Mouse (Mus musculus): ENCODE measurements around the gene Vmn2r124. TPM values are rescaled to one million over a fixed set of nuclear protein-coding genes. Genes with fewer than 3 reads are reported as not detected.
"Not testable (repeated sequence)": the region's sequence is repeated elsewhere in the genome, so short reads cannot be mapped to it uniquely, and the experiment has no call there.

Gene Vmn2r124
- total RNA-seq (2017): under 0.01 TPM in 2 replicates

DNA sequence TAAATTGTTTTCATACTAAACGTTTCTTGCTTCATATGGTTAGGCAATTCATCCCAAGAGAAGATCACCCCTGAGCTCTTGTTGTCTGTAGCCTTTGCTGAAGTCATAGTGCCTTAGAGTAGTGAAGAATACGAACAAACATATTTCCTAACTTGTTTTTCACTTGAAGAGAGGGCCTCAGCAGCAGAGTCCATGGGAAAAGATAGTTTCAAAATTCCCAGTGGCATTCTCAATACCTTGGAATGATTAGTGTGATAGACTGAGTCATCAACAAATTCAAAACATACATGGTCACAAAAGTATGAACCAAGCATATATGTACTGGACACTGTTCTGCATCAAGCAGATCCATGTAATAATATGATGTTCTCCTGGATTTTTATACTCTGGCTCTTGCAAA is at the start of gene Vmn2r124:
Gene Vmn2r124, plus strand, starts transcription at position 301 of the 400 bp plus-strand sequence.
- ATAC-seq (ENCODE audit: extremely low read depth, insufficient number of reproducible peaks, low FRiP score, poor library complexity, severe bottlenecking): no peak

DNA sequence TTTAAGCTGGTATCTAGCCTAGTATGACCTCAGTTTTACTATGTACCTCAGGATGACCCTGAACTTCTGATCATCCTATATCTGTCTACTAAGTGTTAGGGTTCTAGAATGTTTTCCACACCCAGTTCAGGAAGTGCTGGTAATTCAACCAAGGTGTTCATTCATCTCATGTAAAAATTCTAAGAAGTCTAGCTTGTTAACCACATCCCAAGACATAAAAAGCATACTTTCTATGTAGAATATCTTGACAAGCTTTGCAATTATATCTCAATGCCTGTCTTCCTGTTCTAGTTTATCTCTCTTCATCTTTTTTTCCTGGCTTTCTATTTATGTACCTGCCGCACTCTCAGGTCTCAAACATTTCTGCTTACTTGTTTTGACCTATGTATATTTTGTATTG is 44.5 kb upstream of the Vmn2r124 start:
- no peak for ATAC-seq (ENCODE audit: extremely low read depth, insufficient number of reproducible peaks, low FRiP score, poor library complexity, severe bottlenecking)

DNA sequence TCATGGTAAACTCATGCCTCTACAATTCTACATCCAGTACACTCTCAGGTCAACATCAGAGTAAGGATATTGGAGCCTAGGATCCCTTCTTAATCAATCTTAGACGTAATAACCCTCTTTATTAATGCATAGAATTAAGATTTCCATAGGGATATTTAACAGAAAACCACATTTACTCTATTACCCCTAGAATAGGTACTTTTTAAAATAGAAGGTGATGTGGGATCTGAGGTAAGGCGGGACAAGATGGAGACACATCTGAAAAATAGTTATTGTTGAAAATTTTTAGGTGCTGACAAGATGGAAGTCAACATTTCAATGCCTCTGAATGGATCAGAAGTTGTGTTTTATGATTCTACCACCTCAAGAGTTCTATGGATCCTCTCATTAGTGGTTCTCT is 27.8 kb upstream of the Vmn2r124 start, which contains the start of gene Fpr-rs4:
Gene Fpr-rs4, plus strand, starts transcription at position 301 of the 400 bp plus-strand sequence.
- no peak for ATAC-seq (ENCODE audit: extremely low read depth, insufficient number of reproducible peaks, low FRiP score, poor library complexity, severe bottlenecking)

DNA sequence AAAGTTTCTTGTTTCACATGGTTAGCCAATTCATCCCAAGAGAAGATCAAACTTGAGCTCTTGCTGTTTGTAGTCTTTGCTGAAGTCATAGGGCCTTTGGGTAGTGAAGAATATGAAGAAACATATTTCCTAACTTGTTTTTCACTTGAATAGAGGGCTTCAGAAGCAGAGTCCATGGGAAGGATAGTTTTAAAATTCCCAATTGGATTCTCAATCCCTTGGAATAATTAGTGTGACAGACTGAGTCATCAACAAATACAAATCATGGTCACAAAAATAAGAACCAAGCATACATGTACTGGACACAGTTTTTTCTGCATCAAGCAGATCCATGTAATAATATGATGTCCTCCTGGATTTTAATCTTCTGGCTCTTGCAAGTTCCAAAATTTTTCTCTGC is 35.5 kb downstream of the Vmn2r124 start, which contains the start of gene Vmn2r91:
Gene Vmn2r91, plus strand, starts transcription at position 301 of the 400 bp plus-strand sequence.
- not testable (repeated sequence) for ATAC-seq (ENCODE audit: extremely low read depth, insufficient number of reproducible peaks, low FRiP score, poor library complexity, severe bottlenecking)

DNA sequence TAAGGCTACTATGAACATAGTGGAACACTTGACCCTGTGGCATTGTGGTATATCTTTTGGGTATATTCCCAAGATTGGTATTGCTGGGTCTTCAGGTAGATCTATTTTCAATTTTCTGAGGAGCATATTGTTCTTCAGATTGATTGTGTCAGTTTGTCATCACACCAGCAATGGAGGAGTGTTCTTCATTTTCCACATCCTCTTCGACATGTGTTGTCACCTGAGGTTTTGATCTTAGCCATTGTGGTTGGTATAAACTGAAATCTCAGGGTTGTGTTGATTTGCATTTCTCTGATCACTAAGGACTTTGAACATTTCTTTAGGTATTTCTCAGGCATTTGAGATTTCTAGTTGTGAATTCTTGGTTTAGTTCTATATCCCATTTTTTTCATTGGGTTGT is 46.4 kb downstream of the Vmn2r124 start:
- not testable (repeated sequence) for ATAC-seq (ENCODE audit: extremely low read depth, insufficient number of reproducible peaks, low FRiP score, poor library complexity, severe bottlenecking)

DNA sequence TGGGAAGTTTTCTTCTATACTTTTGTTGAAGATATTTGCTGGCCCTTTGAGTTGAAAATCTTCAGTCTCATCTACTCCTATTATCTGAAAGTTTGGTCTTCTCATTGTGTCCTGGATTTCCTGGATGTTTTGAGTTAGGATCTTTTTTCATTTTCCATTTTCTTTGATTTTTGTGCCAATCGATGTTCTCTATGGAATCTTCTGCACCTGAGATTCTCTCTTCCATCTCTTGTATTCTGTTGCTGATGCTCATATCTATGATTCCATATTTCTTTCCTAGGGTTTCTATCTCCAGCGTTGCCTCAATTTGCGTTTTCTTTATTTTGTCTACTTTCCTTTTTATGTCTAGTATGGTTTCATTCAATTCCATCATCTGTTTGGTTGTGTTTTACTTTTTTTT is 53.0 kb downstream of the Vmn2r124 start:
- not testable (repeated sequence) for ATAC-seq (ENCODE audit: extremely low read depth, insufficient number of reproducible peaks, low FRiP score, poor library complexity, severe bottlenecking)

Other genes with a start within 250 kb of the Vmn2r124 start
- 4.0 TPM in 1 of 2 replicates, not detected in the other for gene Spaca6, start 222.3 kb upstream of the Vmn2r124 start, total RNA-seq (2017)
- not detected in 2 replicates for gene Has1, start 194.2 kb upstream of the Vmn2r124 start, total RNA-seq (2017)
- 117 and 122 TPM in 2 replicates for gene Fpr1, start 165.5 kb upstream of the Vmn2r124 start, total RNA-seq (2017)
- 93.9 and 95.4 TPM in 2 replicates for gene Fpr2, start 161.6 kb upstream of the Vmn2r124 start, total RNA-seq (2017)
- gene Fpr3, start 161.6 kb upstream of the Vmn2r124 start, total RNA-seq (2017): not detected in 2 replicates
- not detected in 2 replicates for gene Fpr-rs4, start 27.7 kb upstream of the Vmn2r124 start, total RNA-seq (2017)
- gene Vmn2r91, start 35.6 kb downstream of the Vmn2r124 start, total RNA-seq (2017): not detected in 2 replicates
- gene Vmn2r92, start 102.5 kb downstream of the Vmn2r124 start, total RNA-seq (2017): not detected in 2 replicates
- not detected in 2 replicates for gene Vmn2r94, start 228.3 kb downstream of the Vmn2r124 start, total RNA-seq (2017)
- gene Vmn2r93, start 248.7 kb downstream of the Vmn2r124 start, total RNA-seq (2017): not detected in 2 replicates

All from neutrophil, adult 5-6 weeks (primary cell).